Mouse (Mus musculus): ENCODE data around the gene Kazn. TPM values are rescaled to one million over a fixed set of nuclear protein-coding genes. Genes with fewer than 3 reads are reported as not detected.
A peak's percentile ranks its signal among the peaks of the same experiment; 100 is the strongest.

The Kazn gene
- total RNA-seq, 1 experiment: 14.0 TPM

- no peak for DNase-seq (ENCODE audit: low read depth, low spot score)
- Histone ChIP-seq H3K27ac (ENCODE audit: insufficient read depth, low read depth, low read length, poor library complexity, severe bottlenecking) (no peak overlapping the region), H3K4me1 (ENCODE audit: control insufficient read depth in 2 of 2, insufficient read depth in 2 of 2, low read length in 2 of 2, poor library complexity in 1 of 2) (no peaks in the 10 kb centered on the region), H3K36me3 (ENCODE audit: control insufficient read depth, insufficient read depth, low read length, poor library complexity, severe bottlenecking) (no peaks in the 10 kb centered on the region), H3K4me3 (ENCODE audit: insufficient read depth in 1 of 2, low read depth in 1 of 2, low read length in 2 of 2, poor library complexity in 1 of 2, severe bottlenecking in 1 of 2) (no peak overlapping the region), H3K9ac (ENCODE audit: insufficient read depth, low read depth, low read length, poor library complexity, severe bottlenecking) (no peak overlapping the region), H3K9me3 (ENCODE audit: control insufficient read depth, insufficient read depth, low read depth, low read length) (no peaks in the 10 kb centered on the region)
- in situ Hi-C loops (cut with MboI; ENCODE audit: low sequenced_read_pairs in 2 of 2, unreplicated experiment in 2 of 2): no loop called here
- no peak for TF ChIP-seq HCFC1 (IDR thresholded peaks at IDR 0.05; ENCODE audit: borderline replicate concordance, insufficient read depth, low read length)
- no peak for TF ChIP-seq ZNF384 (IDR thresholded peaks at IDR 0.05; ENCODE audit: low read depth, low read length)
- no peak for TF ChIP-seq ZC3H11A (IDR thresholded peaks at IDR 0.05; ENCODE audit: borderline replicate concordance, low read depth, low read length)
- TF ChIP-seq CHD2 (IDR thresholded peaks at IDR 0.05; ENCODE audit: low read depth, low read length): no peak
- TF ChIP-seq MAFK (IDR thresholded peaks at IDR 0.05; ENCODE audit: insufficient read depth, low read depth, low read length): no peak
Observed at GRCm38 (mm10) chr4:142258730-142259129, 19.5 kb upstream of the Kazn start.

- no peak for DNase-seq (ENCODE audit: low read depth, low spot score)
- in situ Hi-C loops (cut with MboI; ENCODE audit: low sequenced_read_pairs in 2 of 2, unreplicated experiment in 2 of 2): no loop called here
- Histone ChIP-seq H3K9ac (ENCODE audit: insufficient read depth, low read depth, low read length, poor library complexity, severe bottlenecking) (no peak overlapping the region), H3K27ac (ENCODE audit: insufficient read depth, low read depth, low read length, poor library complexity, severe bottlenecking) (no peak overlapping the region), H3K9me3 (ENCODE audit: control insufficient read depth, insufficient read depth, low read depth, low read length) (no peaks in the 10 kb centered on the region), H3K4me3 (ENCODE audit: insufficient read depth in 1 of 2, low read depth in 1 of 2, low read length in 2 of 2, poor library complexity in 1 of 2, severe bottlenecking in 1 of 2) (no peak overlapping the region), H3K4me1 (ENCODE audit: control insufficient read depth in 2 of 2, insufficient read depth in 2 of 2, low read length in 2 of 2, poor library complexity in 1 of 2) (peaks cover 2 to 19% of the 10 kb centered on the region in 2 experiments; a peak in 3 of 4 replicates), H3K36me3 (ENCODE audit: control insufficient read depth, insufficient read depth, low read length, poor library complexity, severe bottlenecking) (no peaks in the 10 kb centered on the region)
- TF ChIP-seq CHD2 (IDR thresholded peaks at IDR 0.05; ENCODE audit: low read depth, low read length) (no peak), ZC3H11A (IDR thresholded peaks at IDR 0.05; ENCODE audit: borderline replicate concordance, low read depth, low read length) (no peak; the same call in 1 of the 2 replicates), HCFC1 (IDR thresholded peaks at IDR 0.05; ENCODE audit: borderline replicate concordance, insufficient read depth, low read length) (no peak), MAFK (IDR thresholded peaks at IDR 0.05; ENCODE audit: insufficient read depth, low read depth, low read length) (no peak), ZNF384 (IDR thresholded peaks at IDR 0.05; ENCODE audit: low read depth, low read length) (no peak)
Observed at GRCm38 (mm10) chr4:142254088-142254487, 14.9 kb upstream of the Kazn start.

- TF ChIP-seq HCFC1 (IDR thresholded peaks at IDR 0.05; ENCODE audit: borderline replicate concordance, insufficient read depth, low read length) (no peak), MAFK (IDR thresholded peaks at IDR 0.05; ENCODE audit: insufficient read depth, low read depth, low read length) (peak; percentile 65; the same call in 1 of the 2 replicates)
- Histone ChIP-seq H3K9ac (ENCODE audit: insufficient read depth, low read depth, low read length, poor library complexity, severe bottlenecking) (no peak overlapping the region), H3K4me1 (ENCODE audit: control insufficient read depth in 2 of 2, insufficient read depth in 2 of 2, low read length in 2 of 2, poor library complexity in 1 of 2) (peaks cover 2 to 22% of the 10 kb centered on the region in 2 experiments), H3K36me3 (ENCODE audit: control insufficient read depth, insufficient read depth, low read length, poor library complexity, severe bottlenecking) (no peaks in the 10 kb centered on the region), H3K27ac (ENCODE audit: insufficient read depth, low read depth, low read length, poor library complexity, severe bottlenecking) (no peak overlapping the region), H3K4me3 (ENCODE audit: insufficient read depth in 1 of 2, low read depth in 1 of 2, low read length in 2 of 2, poor library complexity in 1 of 2, severe bottlenecking in 1 of 2) (no peak overlapping the region), H3K9me3 (ENCODE audit: control insufficient read depth, insufficient read depth, low read depth, low read length) (no peaks in the 10 kb centered on the region)
- no peak for DNase-seq (ENCODE audit: low read depth, low spot score)
- in situ Hi-C loops (cut with MboI; ENCODE audit: low sequenced_read_pairs in 2 of 2, unreplicated experiment in 2 of 2): no loop called here
Observed at GRCm38 (mm10) chr4:142251471-142252354, 12.5 kb upstream of the Kazn start.

GRCm38 (mm10) chr4:142250054-142250453, 10.9 kb upstream of the Kazn start:
- TF ChIP-seq ZNF384 (IDR thresholded peaks at IDR 0.05; ENCODE audit: low read depth, low read length) (no peak), MAFK (IDR thresholded peaks at IDR 0.05; ENCODE audit: insufficient read depth, low read depth, low read length) (peak; percentile 84)
- no peaks in the 10 kb centered on the region for H3K9me3 ChIP-seq (ENCODE audit: control insufficient read depth, insufficient read depth, low read depth, low read length)
- peaks cover 2 to 23% of the 10 kb centered on the region in 2 experiments for H3K4me1 ChIP-seq (ENCODE audit: control insufficient read depth in 2 of 2, insufficient read depth in 2 of 2, low read length in 2 of 2, poor library complexity in 1 of 2)
- no peak overlapping the region for H3K4me3 ChIP-seq (ENCODE audit: insufficient read depth in 1 of 2, low read depth in 1 of 2, low read length in 2 of 2, poor library complexity in 1 of 2, severe bottlenecking in 1 of 2)
- H3K27ac ChIP-seq (ENCODE audit: insufficient read depth, low read depth, low read length, poor library complexity, severe bottlenecking): no peak overlapping the region
- in situ Hi-C loops (cut with MboI; ENCODE audit: low sequenced_read_pairs in 2 of 2, unreplicated experiment in 2 of 2): no loop called here
- no peaks in the 10 kb centered on the region for H3K36me3 ChIP-seq (ENCODE audit: control insufficient read depth, insufficient read depth, low read length, poor library complexity, severe bottlenecking)
- H3K9ac ChIP-seq (ENCODE audit: insufficient read depth, low read depth, low read length, poor library complexity, severe bottlenecking): no peak overlapping the region
- no peak for DNase-seq (ENCODE audit: low read depth, low spot score)

All from ES-E14 (cell line).